Mouse (Mus musculus) embryonic facial prominence, embryonic 11.5 days (tissue): ENCODE measurements around the gene Uaca. TPM values are rescaled to one million over a fixed set of nuclear protein-coding genes. Genes with fewer than 3 reads are reported as not detected.

Experiments used
- ATAC-seq: fragments of 200-750 bp; cut with Nextera tagmentation; replicated peaks from 2 replicates; pipeline ENCODE4 v1.8.0; 2017; ENCODE audit warnings: low read depth; ENCODE audit not compliant: insufficient number of reproducible peaks, low FRiP score, low TSS enrichment
- DNase-seq: peaks from one replicate; pipeline ENCODE4 v3.0.0-alpha.2; 2015; ENCODE audit warnings: low spot score
- H3K27ac ChIP-seq: fragments of 300-500 bp; sonication (generic); replicated peaks from 2 replicates; pipeline ENCODE4 v1.5.1; 2014; ENCODE audit warnings: mild to moderate bottlenecking, low read depth, low read length, control low read depth
- H3K27me3 ChIP-seq: fragments of 300-500 bp; sonication (generic); 2 replicates; pipeline ENCODE4 v1.6.1; 2014; ENCODE audit warnings: mild to moderate bottlenecking, low read length, moderate library complexity, mixed read lengths; ENCODE audit not compliant: control insufficient read depth, insufficient read depth
- H3K36me3 ChIP-seq: fragments of 300-500 bp; sonication (generic); replicated peaks from 2 replicates; pipeline ENCODE4 v1.6.1; 2014; ENCODE audit warnings: low read depth, mild to moderate bottlenecking, low read length, moderate library complexity, mixed read lengths; ENCODE audit not compliant: control insufficient read depth, insufficient read depth
- H3K4me1 ChIP-seq: fragments of 300-500 bp; sonication (generic); 2 replicates; pipeline ENCODE4 v1.6.1; 2014; ENCODE audit warnings: low read length, mixed read lengths; ENCODE audit not compliant: control insufficient read depth, insufficient read depth
- H3K4me2 ChIP-seq: fragments of 300-500 bp; sonication (generic); 2 replicates; pipeline ENCODE4 v1.6.1; 2014; ENCODE audit warnings: low read depth, mild to moderate bottlenecking, control low read depth, low read length, moderate library complexity
- H3K4me3 ChIP-seq: fragments of 300-500 bp; sonication (generic); 2 replicates; pipeline ENCODE4 v1.5.1; 2014; ENCODE audit warnings: low read depth, low read length, control low read depth
- H3K9ac ChIP-seq: fragments of 300-500 bp; sonication (generic); replicated peaks from 2 replicates; pipeline ENCODE4 v1.6.1; 2014; ENCODE audit warnings: mild to moderate bottlenecking, control low read depth, low read length
- H3K9me3 ChIP-seq: fragments of 300-500 bp; sonication (generic); replicated peaks from 2 replicates; pipeline ENCODE4 v1.6.1; 2016; ENCODE audit warnings: mild to moderate bottlenecking, low read length, inconsistent platforms, mixed read lengths; ENCODE audit not compliant: control insufficient read depth
- WGBS: fragments of 180-500 bp; shearing (Covaris S2); extraction: QIAGEN DNeasy Blood & Tissue Kit; methylation state at CpG from one replicate; pipeline ENCODE4 v1.1.7; 2014; 5-methylcytosine and 5-hydroxymethylcytosine counted together
- polyA plus RNA-seq: library from polyadenylated mRNA; unstranded; fragments of >200 nt; fragmentation: Nextera tagmentation; extraction: Ambion mirVana; gene quantifications from 2 replicates; pipeline ENCODE4 v1.2.1, GENCODE M21; 2014

Uaca gene
- polyA plus RNA-seq, 1 experiment from 2014 or later, result 22.8 TPM

- H3K9me3 ChIP-seq, result no peaks in the 10 kb centered on the region
- H3K4me3 ChIP-seq, result no peak overlapping the region
- ATAC-seq (no peak), DNase-seq (no peak)
- WGBS, result 86% methylated on average over 5 of the region's 5 CpGs
- H3K4me2 ChIP-seq, result no peak overlapping the region
- H3K9ac ChIP-seq, result no peak overlapping the region
- peaks cover 8% of the 10 kb centered on the region; the same call in 1 of the 2 replicates for H3K4me1 ChIP-seq
- H3K27ac ChIP-seq, result no peak overlapping the region
- H3K27me3 ChIP-seq, result no peaks in the 10 kb centered on the region
- H3K36me3 ChIP-seq, result no peaks in the 10 kb centered on the region
Measured at GRCm38 (mm10) chr9:60921831-60922230, 127.5 kb downstream of the Uaca start.

- Histone ChIP-seq H3K9me3 (no peaks in the 10 kb centered on the region), H3K36me3 (no peaks in the 10 kb centered on the region), H3K4me3 (no peak overlapping the region), H3K27ac (no peak overlapping the region), H3K9ac (no peak overlapping the region), H3K4me1 (no peaks in the 10 kb centered on the region), H3K27me3 (no peaks in the 10 kb centered on the region), H3K4me2 (no peak overlapping the region)
- 54% methylated on average over 9 of the region's 9 CpGs for WGBS
- ATAC-seq, result no peak
- peak; percentile 58 for DNase-seq
Measured at GRCm38 (mm10) chr9:60926301-60926700, 132.0 kb downstream of the Uaca start.

- Histone ChIP-seq H3K36me3 (no peaks in the 10 kb centered on the region), H3K9me3 (no peaks in the 10 kb centered on the region), H3K4me1 (no peaks in the 10 kb centered on the region), H3K4me3 (no peak overlapping the region), H3K9ac (no peak overlapping the region), H3K4me2 (no peak overlapping the region), H3K27me3 (no peaks in the 10 kb centered on the region), H3K27ac (no peak overlapping the region)
- ATAC-seq (no peak), DNase-seq (no peak)
- 90% methylated on average over 4 of the region's 4 CpGs for WGBS
Measured at GRCm38 (mm10) chr9:60929290-60929983, 135.1 kb downstream of the Uaca start.

Other genes starting within 250 kb of the Uaca start
- 36.1 and 38.7 TPM in 2 replicates for gene Lrrc49, start 106.4 kb upstream of the Uaca start, polyA plus RNA-seq
- 1.5 and 2.3 TPM in 2 replicates for gene Larp6, start 81.6 kb upstream of the Uaca start, polyA plus RNA-seq